Comparison of ENCODE assay signal across 18 mouse cellular contexts in the genomic region with DNA sequence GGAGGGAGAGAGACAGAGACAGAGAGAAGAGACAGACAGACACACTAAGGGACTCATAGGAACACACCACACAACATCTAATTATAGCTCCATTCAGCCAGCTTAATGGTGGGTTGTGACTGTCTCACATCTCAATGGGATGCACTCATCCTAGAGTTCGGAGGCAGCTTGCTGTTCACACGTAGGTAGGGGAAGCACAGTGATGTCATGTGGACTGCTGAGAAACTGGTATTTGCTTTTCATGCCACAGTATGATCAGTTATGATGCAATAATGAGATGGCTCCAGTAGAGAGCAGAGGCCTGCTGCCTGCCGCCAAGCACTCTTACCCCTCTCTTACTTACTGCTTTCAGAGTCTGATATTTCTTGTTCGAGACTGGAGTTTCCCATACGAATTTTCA. TPM values are rescaled to one million over a fixed set of nuclear protein-coding genes. Genes with fewer than 3 reads are reported as not detected.
DNase-seq lines count a peak whose midpoint lies in the region; ATAC-seq and TF ChIP-seq lines count a peak whose summit lies in the region.
"Had no signal": no experiment of that assay in that cellular context is flagged by ENCODE, and none has a peak within 500 bp of the region (broad histone marks: within the 10 kb centered on the region; RNA-seq: fewer than 3 reads in every experiment).

No protein-coding gene starts in this region.

- WGBS in heart, embryonic 12.5 days: 82% methylated on average over 5 of the region's 5 CpGs
- 77% methylated on average over 5 of the region's 5 CpGs for WGBS in liver, postnatal 0 days (ENCODE audit: insufficient replicate concordance)
- 87% methylated on average over 5 of the region's 5 CpGs for WGBS in liver, embryonic 11.5 days

- H3K4me1 ChIP-seq in heart, embryonic 12.5 days (replicated peaks): peaks cover 5% of the 10 kb centered on the region; the same call in 1 of the 2 replicates
- peaks cover 11% of the 10 kb centered on the region; the same call in 1 of the 2 replicates for H3K4me1 ChIP-seq in liver, postnatal 0 days (ENCODE audit: insufficient read depth)
- no peaks in the 10 kb centered on the region for H3K4me1 ChIP-seq in liver, embryonic 11.5 days (replicated peaks; ENCODE audit: control insufficient read depth, insufficient read depth, low read length)
- H3K4me1 ChIP-seq: embryonic facial prominence, embryonic 10.5 days; embryonic facial prominence, embryonic 12.5 days; forebrain, embryonic 13.5 days; forebrain, embryonic 15.5 days had no signal

- no peak overlapping the region for H3K27ac ChIP-seq in heart, embryonic 12.5 days (ENCODE audit: poor library complexity, severe bottlenecking)
- no peak overlapping the region for H3K27ac ChIP-seq in liver, postnatal 0 days (ENCODE audit: low read depth)
- no peak overlapping the region for H3K27ac ChIP-seq in liver, embryonic 11.5 days (ENCODE audit: low read depth, low read length)
- H3K27ac ChIP-seq: embryonic facial prominence, embryonic 10.5 days; embryonic facial prominence, embryonic 12.5 days; forebrain, embryonic 13.5 days; forebrain, embryonic 15.5 days had no signal

- no peaks in the 10 kb centered on the region for H3K9me3 ChIP-seq in heart, embryonic 12.5 days (replicated peaks)
- H3K9me3 ChIP-seq in liver, postnatal 0 days (ENCODE audit: low read length): no peaks in the 10 kb centered on the region
- H3K9me3 ChIP-seq in liver, embryonic 11.5 days (ENCODE audit: control insufficient read depth, low read length): no peaks in the 10 kb centered on the region
- H3K9me3 ChIP-seq: embryonic facial prominence, embryonic 10.5 days; embryonic facial prominence, embryonic 12.5 days; forebrain, embryonic 13.5 days; forebrain, embryonic 15.5 days had no signal

- no peak overlapping the region for H3K4me2 ChIP-seq in heart, embryonic 12.5 days
- no peak overlapping the region for H3K4me2 ChIP-seq in liver, postnatal 0 days (ENCODE audit: low read depth, low read length)
- no peak overlapping the region for H3K4me2 ChIP-seq in liver, embryonic 11.5 days
- H3K4me2 ChIP-seq: embryonic facial prominence, embryonic 12.5 days; forebrain, embryonic 13.5 days; forebrain, embryonic 15.5 days had no signal

- TF ChIP-seq EP300 in liver, postnatal 0 days (IDR thresholded peaks at IDR 0.05; ENCODE audit: low read depth): no peak

- H3K9ac ChIP-seq in heart, embryonic 12.5 days: no peak overlapping the region
- H3K9ac ChIP-seq in liver, postnatal 0 days (replicated peaks): no peak overlapping the region
- no peak overlapping the region for H3K9ac ChIP-seq in liver, embryonic 11.5 days (ENCODE audit: low read depth, low read length)
- H3K9ac ChIP-seq: embryonic facial prominence, embryonic 12.5 days; forebrain, embryonic 13.5 days; forebrain, embryonic 15.5 days had no signal

- ATAC-seq in heart, embryonic 12.5 days (ENCODE audit: insufficient number of reproducible peaks, low FRiP score): no peak
- ATAC-seq in liver, postnatal 0 days: peak; percentile 86
- ATAC-seq in liver, embryonic 11.5 days (replicated peaks; ENCODE audit: low FRiP score): no peak
- ATAC-seq: forebrain, embryonic 13.5 days; forebrain, embryonic 15.5 days had no signal

- peak; percentile 64 for DNase-seq in heart, adult 11 months
- no peak for DNase-seq in liver, postnatal 0 days
- no peak for DNase-seq in liver, embryonic 11.5 days (ENCODE audit: low spot score)
- peak; percentile 11 for DNase-seq in 416B (ENCODE audit: low read depth)
- DNase-seq in right cerebral cortex, adult 2 months (ENCODE audit: low spot score in 2 of 2): no peak
- DNase-seq: adrenal gland, adult 2 months; adrenal gland, postnatal 10 days; adrenal gland, postnatal 25 days; cerebellum, adult 11-12 months; cerebellum, adult 2 months; cerebellum, adult 9-10 months; cerebellum, postnatal 10 days; cerebellum, postnatal 25 days had no signal

- 0 out of 2 replicates have a peak, but pooled peaks cover 3% of the 10 kb centered on the region for H3K36me3 ChIP-seq in heart, embryonic 12.5 days
- no peaks in the 10 kb centered on the region for H3K36me3 ChIP-seq in liver, postnatal 0 days (replicated peaks; ENCODE audit: insufficient read depth, low read length)
- no peaks in the 10 kb centered on the region for H3K36me3 ChIP-seq in liver, embryonic 11.5 days (ENCODE audit: control insufficient read depth, insufficient read depth, low read length)
- H3K36me3 ChIP-seq: embryonic facial prominence, embryonic 10.5 days; embryonic facial prominence, embryonic 12.5 days had no signal

- no peaks in the 10 kb centered on the region for H3K27me3 ChIP-seq in heart, embryonic 12.5 days (replicated peaks)
- no peaks in the 10 kb centered on the region for H3K27me3 ChIP-seq in liver, postnatal 0 days (ENCODE audit: insufficient read depth, low read length)
- H3K27me3 ChIP-seq in liver, embryonic 11.5 days (replicated peaks; ENCODE audit: control insufficient read depth, insufficient read depth, low read length): no peaks in the 10 kb centered on the region
- H3K27me3 ChIP-seq: embryonic facial prominence, embryonic 12.5 days; forebrain, embryonic 13.5 days; forebrain, embryonic 15.5 days had no signal

- H3K4me3 ChIP-seq in heart, embryonic 12.5 days: no peak overlapping the region
- no peak overlapping the region for H3K4me3 ChIP-seq in liver, postnatal 0 days (ENCODE audit: low read depth, low read length)
- no peak overlapping the region for H3K4me3 ChIP-seq in liver, embryonic 11.5 days (ENCODE audit: low read depth, low read length)
- H3K4me3 ChIP-seq: embryonic facial prominence, embryonic 10.5 days; embryonic facial prominence, embryonic 12.5 days; forebrain, embryonic 13.5 days; forebrain, embryonic 15.5 days had no signal

- TF ChIP-seq CTCF in liver, postnatal 0 days (IDR thresholded peaks at IDR 0.05; ENCODE audit: low read depth): no peak

RNA-seq across cellular contexts. Expression of a gene that starts 40.9 kb away (rescaled TPM):
- 7.6 and 8.0 TPM in 2 replicates for polyA plus RNA-seq in heart, embryonic 12.5 days (2016; fragmentation: Nextera tagmentation; extraction: Ambion mirVana)
- polyA plus RNA-seq in liver, postnatal 0 days (2015; fragmentation: Nextera tagmentation; extraction: Ambion mirVana): 3.4 and 3.6 TPM in 2 replicates
- 8.4 and 9.1 TPM in 2 replicates for polyA plus RNA-seq in liver, embryonic 11.5 days (2014; fragmentation: Nextera tagmentation; extraction: Ambion mirVana)

RNA-seq across cellular contexts. Expression of a gene that starts 52.9 kb away (rescaled TPM):
- polyA plus RNA-seq in heart, embryonic 12.5 days (2016; fragmentation: Nextera tagmentation; extraction: Ambion mirVana): 43.4 and 44.8 TPM in 2 replicates
- polyA plus RNA-seq in liver, postnatal 0 days (2015; fragmentation: Nextera tagmentation; extraction: Ambion mirVana): 11.7 and 11.8 TPM in 2 replicates
- 21.5 and 26.8 TPM in 2 replicates for polyA plus RNA-seq in liver, embryonic 11.5 days (2014; fragmentation: Nextera tagmentation; extraction: Ambion mirVana)

RNA-seq across cellular contexts. Expression of a gene that starts 53.4 kb away (rescaled TPM):
- polyA plus RNA-seq in heart, embryonic 12.5 days (2016; fragmentation: Nextera tagmentation; extraction: Ambion mirVana): 8.0 and 9.5 TPM in 2 replicates
- 1.0 and 1.1 TPM in 2 replicates for polyA plus RNA-seq in liver, postnatal 0 days (2015; fragmentation: Nextera tagmentation; extraction: Ambion mirVana)
- polyA plus RNA-seq in liver, embryonic 11.5 days (2014; fragmentation: Nextera tagmentation; extraction: Ambion mirVana): 1.0 and 1.5 TPM in 2 replicates

Comparison
In these comparisons a context has a peak if more than half of its experiments do, and no peak if none do; other contexts are left out.
1. DNase-seq: peak in heart, adult 11 months (single experiment) and 416B (single experiment); none in liver, postnatal 0 days (single experiment), liver, embryonic 11.5 days (single experiment) and right cerebral cortex, adult 2 months (0 of 2).